Mouse (Mus musculus) kidney, postnatal 36 days (tissue): Measurements from ENCODE around the gene Dnmt1.

Experiments
- DNase-seq, 2 experiments: peaks; one replicate each; pipeline ENCODE4 v3.0.0; 2021 to 2022; ENCODE audit warnings: mixed read lengths in 2 of 2

The Dnmt1 gene

DNA sequence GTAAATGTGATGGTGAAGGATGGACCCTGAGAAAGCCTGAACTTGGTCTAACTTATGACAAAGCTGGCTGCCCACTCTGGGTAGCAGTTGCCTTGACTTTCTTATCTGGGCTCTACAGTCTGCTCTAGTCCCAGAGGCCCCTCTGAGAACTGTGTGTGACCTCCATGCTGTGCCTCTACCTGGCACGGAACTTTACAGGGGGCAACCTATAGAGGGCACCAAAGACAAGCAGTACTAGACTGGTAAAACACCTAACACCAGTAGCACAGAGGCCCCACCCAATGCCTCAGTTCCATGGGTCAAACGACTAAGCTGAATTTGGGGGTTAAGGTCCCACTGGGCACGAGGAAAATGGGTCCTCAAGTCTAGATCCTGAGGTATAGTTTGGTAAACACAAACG, 43.5 kb downstream of the Dnmt1 start:
- peak; percentile 35 to 69 for DNase-seq

DNA sequence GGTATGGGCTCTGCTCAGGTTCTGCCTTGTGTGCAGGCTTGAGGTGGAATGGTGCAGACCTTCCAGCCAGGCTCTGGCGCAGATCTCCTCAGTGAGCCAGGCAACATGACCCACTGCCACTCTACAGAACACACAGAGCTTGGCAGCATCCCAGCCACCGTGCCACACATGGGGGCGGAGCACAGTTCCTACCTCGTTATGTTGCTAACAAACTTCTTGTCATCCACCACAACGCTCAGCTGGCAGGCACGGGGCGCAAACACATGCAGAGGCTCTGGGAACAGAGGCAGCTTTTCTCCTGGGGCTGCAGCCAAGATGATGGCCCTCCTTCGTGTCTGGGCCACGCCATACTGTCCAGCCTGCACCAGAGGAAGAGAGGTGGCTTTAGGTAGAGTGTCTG, 49.7 kb downstream of the Dnmt1 start:
- DNase-seq: no peak

DNA sequence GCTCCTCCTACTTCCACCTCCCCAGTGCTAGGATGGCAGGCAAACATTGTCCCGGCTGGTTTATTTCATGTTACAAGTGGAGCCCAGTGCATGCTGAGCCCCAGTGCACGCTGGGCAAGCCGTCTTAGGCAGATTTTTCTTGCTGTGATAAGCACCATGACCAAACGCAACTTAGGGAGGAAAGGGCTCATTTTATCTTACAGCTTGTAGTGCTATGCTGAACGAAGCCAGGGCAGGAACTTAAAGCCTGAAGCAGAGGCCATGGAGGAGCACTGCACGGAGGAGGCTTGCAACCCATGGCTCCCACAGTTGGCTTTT, 57.6 kb downstream of the Dnmt1 start:
- no peak for DNase-seq

DNA sequence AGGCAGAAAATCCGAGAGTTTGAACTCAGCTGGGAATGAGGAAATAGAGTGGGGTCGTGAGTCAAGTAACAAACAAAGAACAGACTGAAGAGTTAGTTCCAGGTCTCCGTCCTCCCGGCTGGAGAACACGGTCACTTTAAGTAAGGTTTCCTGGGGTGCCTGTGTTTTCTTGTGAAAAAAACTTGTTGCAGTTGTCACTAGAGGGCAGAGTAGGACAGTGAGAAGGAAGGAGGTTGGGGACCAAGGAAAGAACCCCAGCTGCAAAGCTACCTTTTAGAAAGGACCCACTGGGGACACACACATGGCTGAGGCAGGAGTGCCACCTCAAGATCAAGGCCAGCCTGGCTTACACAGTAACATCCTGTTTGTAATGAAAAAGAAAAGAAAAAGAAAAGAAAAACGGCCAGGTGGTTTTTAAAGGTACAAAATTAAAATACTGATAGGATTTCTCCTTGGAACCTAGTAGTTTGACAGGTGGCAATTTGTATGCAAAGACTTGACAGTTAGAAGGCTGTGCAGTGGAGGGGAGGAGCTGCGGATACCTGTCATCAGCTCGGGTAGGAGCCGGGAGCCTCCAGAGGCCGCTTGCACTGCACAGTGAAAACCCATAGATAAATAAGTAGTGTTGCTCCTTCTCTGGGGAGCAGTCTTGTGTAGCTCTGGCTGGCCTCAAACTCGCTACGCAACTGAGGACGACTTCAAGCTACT, 58.1 kb downstream of the Dnmt1 start:
- peak; percentile 53 to 70 for DNase-seq

DNA sequence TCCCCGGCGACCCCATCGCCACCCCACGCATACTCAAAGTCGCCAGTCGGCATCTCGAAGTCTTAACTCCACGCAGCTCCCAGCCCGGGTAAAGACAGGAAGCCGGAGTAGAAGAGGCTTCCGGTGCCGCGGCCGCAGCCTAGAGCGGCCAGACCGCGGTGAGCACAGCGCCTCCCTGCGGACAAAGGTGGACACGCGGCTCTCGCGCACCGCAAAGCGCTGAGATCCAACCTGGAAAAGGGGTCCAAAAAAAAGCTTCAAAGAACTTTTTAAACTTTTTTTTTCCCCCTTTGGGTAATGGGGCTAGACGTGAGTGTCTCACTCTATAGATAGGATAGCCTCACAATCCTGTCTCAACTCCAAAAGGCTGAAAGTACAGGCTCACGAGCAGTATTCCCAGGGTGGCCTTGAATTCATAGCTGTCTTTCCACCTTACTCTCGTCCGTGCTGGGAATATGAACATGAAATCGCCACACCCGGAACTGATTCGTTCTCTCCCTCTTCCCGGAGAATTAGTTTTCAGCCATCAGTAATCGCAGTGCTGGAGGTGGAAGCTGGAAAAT, 61.1 kb downstream of the Dnmt1 start, which contains the start of gene Eif3g:
TSS of gene Eif3g (minus strand) at position 113 of the 563 bp plus-strand sequence.
- peak; percentile 83 to 92 for DNase-seq

DNA sequence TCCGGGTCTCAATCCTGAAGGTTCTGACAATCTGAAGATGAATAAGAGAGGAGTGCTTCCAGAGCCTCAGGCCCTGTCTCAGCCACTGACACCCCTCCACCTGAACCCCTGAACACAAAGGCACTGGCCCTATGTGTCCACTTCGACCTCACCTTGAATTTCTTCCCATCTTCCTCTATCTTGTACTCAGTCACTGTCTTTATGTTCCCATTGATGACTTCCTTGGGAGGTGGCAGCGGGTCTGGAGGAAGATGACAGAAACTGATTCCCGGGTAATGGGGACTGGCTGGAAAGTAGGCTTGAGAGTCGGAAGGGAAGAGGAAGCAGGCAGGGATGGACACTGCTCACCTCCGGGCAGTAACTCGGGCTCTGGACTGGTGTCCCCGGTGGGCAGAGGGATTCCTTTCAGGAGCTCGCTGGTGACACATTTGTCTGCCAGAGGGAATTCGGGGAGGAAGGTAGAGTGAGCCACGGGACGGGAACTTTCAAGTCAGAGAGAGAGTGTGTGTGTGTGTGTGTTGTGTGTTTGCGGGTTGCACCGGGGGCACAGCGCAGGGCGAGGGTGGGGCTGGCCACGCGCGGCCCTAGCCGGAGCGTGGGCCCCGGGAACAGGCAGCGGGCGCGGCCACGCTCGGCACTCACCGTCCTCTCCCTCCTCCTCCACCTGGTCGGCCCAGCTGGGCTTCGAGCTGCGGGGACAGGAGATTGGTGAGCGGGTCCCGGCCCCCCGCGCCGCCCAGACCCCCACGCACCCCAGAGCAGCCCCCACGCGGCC, 61.8 kb downstream of the Dnmt1 start:
- DNase-seq: no peak

DNA sequence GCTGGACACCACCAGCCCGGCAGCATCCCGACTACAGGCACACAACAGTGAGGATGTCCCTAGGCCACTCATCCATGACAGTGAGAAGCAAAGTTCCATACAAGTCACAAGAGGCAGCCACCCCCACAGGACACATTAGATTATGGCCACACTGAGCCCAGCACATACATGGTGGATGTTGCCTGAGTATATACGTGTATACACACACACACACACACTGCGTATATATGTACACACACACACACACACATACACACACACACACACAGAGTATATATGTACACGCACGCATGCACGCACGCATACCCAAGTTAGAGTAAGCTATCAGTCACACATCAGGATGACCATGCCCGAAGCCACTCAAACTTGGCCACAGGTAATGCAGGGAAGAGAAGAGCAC, 64.3 kb downstream of the Dnmt1 start:
- DNase-seq: no peak

DNA sequence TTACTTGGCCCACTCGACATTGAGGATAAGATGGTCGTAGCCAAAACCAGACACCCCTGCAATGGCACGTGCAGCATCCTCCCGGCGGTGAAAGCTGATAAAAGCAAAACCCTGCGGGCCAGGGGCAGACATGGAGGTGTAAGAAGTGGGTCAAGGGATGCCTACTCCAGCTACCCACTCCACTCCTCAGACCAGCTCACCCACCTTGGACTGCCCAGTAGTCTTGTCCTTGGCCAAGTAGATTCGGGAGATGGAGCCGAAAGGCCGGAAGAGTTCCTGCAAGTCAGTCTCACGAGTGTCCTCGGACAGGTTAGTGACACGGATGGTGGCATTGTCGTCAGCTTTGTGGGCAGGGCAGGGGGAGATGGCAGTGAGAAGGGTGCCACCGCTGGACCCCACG, 65.1 kb downstream of the Dnmt1 start:
- no peak for DNase-seq

DNA sequence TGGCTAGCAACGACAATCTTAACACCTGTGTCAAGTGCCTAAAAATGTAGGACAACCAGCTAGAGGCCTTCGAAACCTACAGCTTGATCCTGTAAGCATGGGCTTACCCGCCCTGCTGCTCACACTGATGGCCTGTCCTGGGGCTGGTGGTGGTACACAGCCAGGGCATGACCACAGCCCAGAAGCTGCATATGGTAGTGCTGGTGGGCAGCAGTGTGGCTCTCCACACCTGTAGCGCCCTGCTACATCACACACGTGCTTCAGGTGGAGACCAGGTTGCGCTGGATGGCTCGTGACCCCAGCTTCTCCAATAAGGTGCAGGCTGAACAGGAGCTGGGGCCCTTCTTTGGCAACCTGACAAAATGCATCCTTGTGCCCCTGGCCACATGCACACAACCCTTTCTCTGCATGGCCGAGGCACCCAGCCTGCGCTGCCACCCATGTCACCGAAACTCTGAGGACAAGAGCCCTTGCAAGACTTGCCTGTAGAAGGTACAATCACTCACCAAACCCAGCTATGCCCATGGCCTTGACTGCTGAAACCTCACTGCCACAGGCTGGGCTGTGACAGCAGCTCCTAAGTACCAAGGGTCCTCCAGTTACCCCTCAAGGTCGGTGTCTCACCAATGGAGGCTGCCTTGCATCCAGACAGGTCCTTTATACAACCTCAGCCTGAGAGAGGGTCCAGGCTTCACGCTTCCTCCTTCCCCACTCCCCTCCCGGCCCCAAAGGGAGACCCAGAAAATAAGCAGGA, 65.9 kb downstream of the Dnmt1 start:
- DNase-seq: no peak

DNA sequence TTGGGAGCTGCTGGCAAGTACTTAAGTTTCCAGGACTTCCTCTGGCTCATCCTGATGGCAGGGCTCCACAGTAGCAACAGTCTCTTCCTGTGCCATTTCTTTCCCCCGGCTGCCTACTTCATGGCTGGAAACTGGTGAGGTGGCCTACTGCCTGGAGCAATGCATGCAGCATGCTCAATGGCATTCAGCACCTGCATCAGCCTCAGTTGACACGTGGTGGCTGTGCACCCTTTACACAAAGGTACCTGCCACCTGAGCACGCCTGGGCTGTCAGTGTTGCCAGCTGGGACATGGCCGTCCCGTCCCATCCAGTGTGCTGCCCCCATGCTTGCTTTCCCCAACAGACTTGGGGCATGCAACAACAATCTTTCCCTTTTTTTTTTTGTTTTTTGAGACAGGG, 66.6 kb downstream of the Dnmt1 start:
- no peak for DNase-seq

DNA sequence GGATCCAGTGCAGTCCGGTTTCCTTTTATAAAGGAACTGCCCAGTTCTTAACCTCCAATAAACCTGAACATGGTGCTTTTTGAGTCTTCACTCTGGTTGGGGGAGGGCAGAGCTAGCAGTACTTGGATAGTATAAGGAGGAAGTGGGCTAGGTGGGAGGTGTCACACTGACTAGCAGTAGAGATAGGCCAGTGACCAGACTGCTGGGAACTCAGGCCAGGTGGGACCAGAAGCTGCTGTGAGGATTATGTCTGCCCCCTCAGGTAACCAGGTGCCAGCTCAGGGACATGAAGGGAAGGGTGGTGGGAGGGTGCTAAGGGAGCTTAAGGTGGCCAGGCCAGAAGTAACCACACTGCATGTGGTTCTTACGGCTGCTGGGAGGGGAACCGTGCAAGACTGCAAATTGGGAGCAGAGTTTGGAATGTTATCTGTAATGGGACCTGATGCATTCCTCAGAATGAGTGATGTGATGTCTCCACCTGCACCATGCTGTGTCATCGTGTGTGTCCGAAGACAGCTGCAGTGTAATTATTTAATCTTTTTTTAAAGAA, 67.5 kb downstream of the Dnmt1 start:
- no peak for DNase-seq

DNA sequence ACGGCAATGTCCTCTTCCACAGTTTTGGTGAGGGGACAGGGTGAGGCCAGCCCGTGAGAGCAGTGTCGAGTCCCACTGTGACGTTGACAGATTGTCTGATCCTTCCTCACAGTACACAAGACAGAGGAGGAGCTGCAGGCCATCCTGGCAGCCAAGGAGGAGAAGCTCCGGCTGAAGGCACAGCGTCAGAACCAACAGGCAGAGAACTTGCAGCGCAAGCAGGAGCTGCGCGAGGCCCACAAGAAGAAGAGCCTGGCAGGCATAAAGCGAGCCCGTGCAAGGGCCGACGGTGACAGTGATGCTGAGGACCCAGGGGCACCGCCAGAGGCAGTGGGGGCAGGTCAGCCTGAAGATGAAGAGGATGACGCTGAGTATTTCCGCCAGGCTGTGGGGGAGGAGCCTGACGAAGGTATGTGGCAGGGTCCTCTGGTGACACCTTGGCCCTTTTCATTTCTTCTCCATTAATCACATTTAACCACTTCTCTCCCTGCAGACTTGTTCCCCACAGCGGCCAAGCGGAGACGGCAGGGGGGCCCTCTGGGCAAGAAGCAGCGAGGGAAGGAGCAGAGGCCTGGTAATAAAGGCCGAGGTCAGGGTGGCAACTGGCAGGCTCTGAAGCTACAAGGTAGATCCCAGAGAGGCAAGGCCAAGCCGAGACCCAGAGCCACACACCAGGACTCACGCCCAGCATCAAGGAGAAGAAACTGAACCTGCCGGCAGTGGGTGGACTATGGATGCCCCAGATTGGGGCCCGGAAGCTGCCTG, 68.2 kb downstream of the Dnmt1 start:
- DNase-seq: no peak

DNA sequence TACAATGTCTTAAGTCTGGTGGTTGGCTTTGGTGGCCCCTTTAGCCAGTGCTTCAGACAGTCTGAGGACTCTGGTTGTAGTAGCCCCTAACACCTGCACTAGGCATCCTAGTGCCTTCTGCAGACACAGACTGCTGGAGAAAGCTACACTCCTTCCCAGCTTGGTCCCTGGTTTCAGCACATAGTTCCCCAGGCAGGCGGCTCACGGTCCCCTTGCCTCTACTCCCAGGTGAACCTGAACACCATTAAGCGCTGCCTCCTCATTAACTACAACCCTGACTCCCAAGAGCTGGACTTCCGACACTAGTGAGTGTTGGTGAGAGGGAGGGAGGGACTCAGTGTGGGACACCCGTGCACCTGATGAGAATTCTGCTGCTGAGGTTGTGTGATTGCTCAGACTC, 69.3 kb downstream of the Dnmt1 start:
- no peak for DNase-seq

DNA sequence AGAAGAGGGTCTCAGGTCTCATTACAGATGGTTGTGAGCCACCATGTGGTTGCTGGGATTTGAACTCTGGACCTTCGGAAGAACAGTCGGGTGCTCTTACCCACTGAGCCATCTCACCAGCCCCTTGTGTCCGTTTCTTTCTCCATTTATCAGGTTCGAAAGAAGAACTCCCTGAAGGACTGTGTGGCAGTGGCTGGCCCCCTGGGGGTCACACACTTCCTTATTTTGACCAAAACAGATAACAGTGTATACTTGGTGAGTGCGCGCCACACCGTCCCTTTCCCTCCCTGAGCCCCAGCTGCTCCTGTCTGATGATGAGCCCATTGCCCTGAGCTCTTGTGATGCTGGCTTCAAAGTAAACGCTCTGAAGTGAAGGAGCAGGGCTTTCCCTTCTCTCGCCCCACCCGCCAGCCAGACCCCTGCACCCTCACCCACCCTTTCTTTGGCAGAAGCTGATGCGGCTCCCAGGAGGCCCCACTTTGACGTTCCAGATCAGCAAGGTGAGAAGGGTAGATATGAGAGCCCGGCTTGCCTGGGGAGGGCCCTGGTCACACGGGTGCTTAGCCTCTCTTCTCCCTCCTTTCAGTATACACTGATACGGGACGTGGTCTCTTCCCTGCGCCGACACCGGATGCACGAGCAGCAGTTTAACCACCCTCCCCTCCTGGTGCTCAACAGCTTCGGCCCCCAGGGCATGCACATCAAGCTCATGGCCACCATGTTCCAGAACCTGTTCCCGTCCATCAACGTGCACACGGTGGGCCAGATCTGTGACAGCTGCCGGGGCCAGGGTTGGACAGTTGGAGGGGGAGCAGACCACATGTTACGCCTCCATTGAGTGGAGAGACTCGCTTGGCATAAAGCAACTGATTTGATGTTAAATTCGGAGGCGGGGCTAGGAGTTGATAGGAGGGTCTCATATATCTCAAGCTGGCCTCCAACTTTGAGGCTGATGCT, 70.2 kb downstream of the Dnmt1 start:
- DNase-seq: no peak

DNA sequence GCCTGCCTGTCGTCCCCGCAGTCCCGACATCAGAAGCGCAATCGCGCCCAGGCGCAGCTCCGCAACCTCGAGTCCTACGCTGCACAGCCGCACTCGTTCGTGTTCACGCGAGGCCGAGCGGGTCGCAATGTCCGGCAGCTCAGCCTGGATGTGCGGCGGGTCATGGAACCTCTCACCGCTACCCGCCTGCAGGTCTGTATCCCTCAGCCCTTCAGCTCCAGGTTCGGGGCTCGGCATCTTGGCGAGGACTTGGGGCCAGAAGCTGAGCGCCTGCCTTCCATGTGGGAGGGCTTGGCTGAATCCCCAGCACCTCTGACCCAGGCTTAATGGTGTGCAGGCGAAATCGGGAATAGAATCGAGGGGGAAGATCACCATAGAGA, 71.3 kb downstream of the Dnmt1 start:
- no peak for DNase-seq

DNA sequence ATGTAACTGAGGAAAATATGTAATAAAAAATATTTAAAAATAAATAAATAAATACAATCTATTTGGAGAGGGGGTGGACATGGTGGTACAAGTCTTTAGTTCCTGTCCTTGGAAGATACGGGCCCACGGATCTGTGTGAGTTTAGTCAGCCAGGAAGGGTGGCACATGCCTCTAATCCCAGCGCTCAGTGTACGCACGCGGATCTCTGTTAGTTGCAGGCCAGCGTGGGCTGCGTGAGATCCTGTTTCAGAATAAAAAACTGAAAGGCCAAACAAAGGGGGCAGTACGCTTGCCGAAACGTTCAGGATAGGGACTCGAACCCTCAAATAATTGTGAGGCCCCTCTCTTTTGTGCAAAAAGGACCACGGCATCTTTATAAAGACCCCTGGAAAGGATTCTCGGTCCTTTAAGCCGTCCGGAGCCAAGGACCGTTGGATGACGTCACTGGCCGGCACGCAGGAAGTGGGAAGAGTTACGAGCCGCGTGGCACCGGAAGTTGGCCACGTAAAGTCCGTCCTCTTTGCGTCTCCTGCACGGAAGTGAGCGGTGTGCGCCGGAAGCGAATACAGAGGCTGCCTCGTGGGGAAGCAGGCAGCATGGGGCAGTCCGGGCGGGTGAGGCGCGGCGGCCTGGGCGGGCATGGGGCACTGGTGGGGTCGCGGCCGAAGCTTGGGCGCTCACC, 71.8 kb downstream of the Dnmt1 start, which contains the start of gene Ppan:
TSS of gene Ppan (plus strand) at position 472 of the 682 bp plus-strand sequence.
- DNase-seq: peak; percentile 97

DNA sequence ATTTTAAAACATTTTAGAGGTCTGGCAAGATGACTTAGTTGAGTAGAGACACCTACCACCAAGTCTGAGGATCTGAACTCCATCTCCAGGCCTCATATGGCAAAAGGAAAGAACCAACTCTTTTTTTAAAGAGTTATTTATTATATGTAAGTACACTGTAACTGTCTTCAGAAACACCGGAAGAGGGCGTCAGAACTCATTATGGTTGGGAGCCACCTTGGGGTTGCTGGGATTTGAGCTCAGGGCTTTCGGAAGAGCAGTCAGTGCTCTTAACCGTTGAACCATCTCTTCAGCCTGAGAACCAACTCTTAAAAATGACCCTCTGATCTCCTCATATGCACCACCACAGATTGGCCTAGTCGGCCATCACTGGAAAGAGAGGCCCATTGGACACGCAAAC, 72.5 kb downstream of the Dnmt1 start:
- DNase-seq: no peak

DNA sequence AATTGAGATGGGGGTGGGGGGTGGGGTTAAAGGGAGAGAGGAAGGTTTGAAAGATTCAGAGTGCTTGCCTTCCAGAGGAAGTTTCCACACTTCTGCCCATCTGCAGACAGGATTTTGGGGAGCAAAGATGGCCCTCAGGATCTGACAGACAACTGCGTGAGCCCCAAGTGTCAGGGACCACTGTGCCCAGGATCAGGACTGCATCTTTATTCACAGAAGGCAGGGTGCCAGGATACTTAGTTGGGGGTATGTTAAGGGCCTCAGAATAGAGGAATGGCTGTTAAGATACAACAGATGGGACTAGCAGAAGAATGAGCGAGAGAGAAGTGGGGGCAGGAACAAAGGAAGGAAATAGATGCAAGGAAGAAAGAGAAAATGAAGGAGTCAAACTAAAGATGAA, 73.1 kb downstream of the Dnmt1 start:
- no peak for DNase-seq

DNA sequence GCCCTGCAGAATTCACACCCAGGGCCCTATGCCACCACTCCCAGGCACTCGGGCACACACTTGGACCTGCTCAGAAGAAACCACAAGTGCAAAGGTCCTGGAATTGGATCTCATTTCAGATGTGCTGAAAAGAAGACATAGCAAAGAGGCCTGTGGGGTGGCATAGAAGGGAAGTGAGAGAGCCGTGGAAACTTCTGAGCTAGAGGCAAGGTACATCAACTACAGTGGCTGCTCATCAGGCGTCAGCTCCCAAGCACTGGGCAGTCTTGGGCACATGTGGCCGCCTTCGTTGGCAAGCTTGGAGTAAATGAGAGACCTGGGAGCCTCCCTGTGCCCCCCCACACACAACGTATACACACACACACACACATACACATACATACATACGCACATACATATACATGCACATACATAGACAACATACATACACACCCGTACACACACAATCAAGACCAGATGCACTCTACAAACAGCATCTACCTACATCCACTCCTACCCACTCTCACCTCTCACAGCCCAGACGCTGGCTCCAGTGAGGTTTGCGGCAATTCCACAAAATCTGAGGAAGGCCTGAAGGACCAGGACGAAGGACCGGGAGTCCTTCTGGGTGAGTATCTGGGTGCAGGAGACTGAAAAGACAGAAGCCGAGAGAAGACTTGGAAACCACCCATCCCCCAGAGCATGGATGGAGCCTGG, 80.4 kb downstream of the Dnmt1 start, which contains the start of gene Angptl6:
TSS of gene Angptl6 (minus strand) at position 631 of the 696 bp plus-strand sequence.
- DNase-seq: no peak

DNA sequence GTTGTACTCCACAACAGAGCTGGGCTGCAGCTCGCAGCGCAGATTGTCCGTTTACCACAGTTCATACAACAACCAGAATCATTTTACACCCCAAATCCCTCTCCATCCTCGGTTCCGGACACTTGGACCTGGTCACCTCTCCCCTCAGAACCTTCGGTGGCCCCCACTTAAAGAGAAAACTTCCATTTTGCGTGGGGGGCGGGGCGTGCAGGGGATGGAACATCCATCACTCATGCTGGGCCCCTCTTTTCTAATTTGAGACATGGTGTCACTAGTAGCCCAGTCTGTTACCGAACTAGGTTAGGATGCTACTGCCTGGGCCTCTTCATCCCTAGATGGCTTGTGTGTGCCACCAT, 81.0 kb downstream of the Dnmt1 start:
- peak in 1 of 2 experiments; percentile 49 for DNase-seq
